Mouse (Mus musculus) spleen, embryonic (tissue): ENCODE measurements around the gene Myh1.

Experiments
- CTCF ChIA-PET: fragments of 350-600 bp; sonication (Branson Sonifier 250); formaldehyde crosslinking; loops from one replicate; lab custom pipeline; 2022; lab: Charles Lee

Myh1 gene

GRCm38 (mm10) chr11:67199752-67200151, at the start of gene Myh1:
Gene Myh1, plus strand, starts transcription at chr11:67200052.
- CTCF ChIA-PET: no interaction called here

GRCm38 (mm10) chr11:67150237-67150636, 49.6 kb upstream of the Myh1 start:
- CTCF ChIA-PET: interaction anchor here (0.6 kb wide), 1 partner anchor 40 kb away, joined by 7 read pairs; no protein-coding TSS in a partner anchor

- CTCF ChIA-PET: no interaction called here
These were observed 48.7 kb upstream of the Myh1 start for GRCm38 (mm10) chr11:67151159-67151558.

GRCm38 (mm10) chr11:67151651-67152630, 47.9 kb upstream of the Myh1 start:
- CTCF ChIA-PET: no interaction called here

GRCm38 (mm10) chr11:67153123-67153522, 46.7 kb upstream of the Myh1 start:
- CTCF ChIA-PET: no interaction called here

- CTCF ChIA-PET: no interaction called here
These were observed 46.0 kb upstream of the Myh1 start for GRCm38 (mm10) chr11:67153843-67154242.

GRCm38 (mm10) chr11:67155650-67156049, 44.2 kb upstream of the Myh1 start:
- CTCF ChIA-PET: no interaction called here

- CTCF ChIA-PET: no interaction called here
These were observed 39.7 kb upstream of the Myh1 start for GRCm38 (mm10) chr11:67160131-67160530.

GRCm38 (mm10) chr11:67163701-67164100, 36.2 kb upstream of the Myh1 start:
- CTCF ChIA-PET: no interaction called here

GRCm38 (mm10) chr11:67164851-67165250, 35.0 kb upstream of the Myh1 start:
- CTCF ChIA-PET: no interaction called here

GRCm38 (mm10) chr11:67169301-67169700, 30.6 kb upstream of the Myh1 start:
- CTCF ChIA-PET: no interaction called here

GRCm38 (mm10) chr11:67170727-67171126, 29.1 kb upstream of the Myh1 start, which contains the start of gene Myh2:
Gene Myh2, plus strand, starts transcription at chr11:67171027.
- CTCF ChIA-PET: no interaction called here

- CTCF ChIA-PET: no interaction called here
These were observed 27.4 kb upstream of the Myh1 start for GRCm38 (mm10) chr11:67172439-67172838.

- CTCF ChIA-PET: no interaction called here
These were observed 23.5 kb upstream of the Myh1 start for GRCm38 (mm10) chr11:67176376-67176775.

- CTCF ChIA-PET: interaction anchor here (0.5 to 0.6 kb wide), 2 partner anchors 40 to 1385 kb away, joined by 7 read pairs; no protein-coding TSS in a partner anchor
These were observed 9.5 kb upstream of the Myh1 start for GRCm38 (mm10) chr11:67190316-67190715.

GRCm38 (mm10) chr11:67190814-67191213, 9.0 kb upstream of the Myh1 start:
- CTCF ChIA-PET: interaction anchor here (0.5 to 0.6 kb wide), 2 partner anchors 41 to 1386 kb away, joined by 7 read pairs; no protein-coding TSS in a partner anchor

- CTCF ChIA-PET: no interaction called here
These were observed 8.4 kb upstream of the Myh1 start for GRCm38 (mm10) chr11:67191496-67191895.

- CTCF ChIA-PET: interaction anchor here (0.6 kb wide), 1 partner anchor 83 kb away, joined by 5 read pairs; no protein-coding TSS in a partner anchor
These were observed 531 bp upstream of the Myh1 start for GRCm38 (mm10) chr11:67199321-67199720.

GRCm38 (mm10) chr11:67204766-67205165, 4.9 kb downstream of the Myh1 start:
- CTCF ChIA-PET: no interaction called here

- CTCF ChIA-PET: no interaction called here
These were observed 22.0 kb downstream of the Myh1 start for GRCm38 (mm10) chr11:67221803-67222202.

GRCm38 (mm10) chr11:67224466-67224865, 24.6 kb downstream of the Myh1 start:
- CTCF ChIA-PET: no interaction called here

- CTCF ChIA-PET: no interaction called here
These were observed 28.9 kb downstream of the Myh1 start for GRCm38 (mm10) chr11:67228731-67229130.

- CTCF ChIA-PET: no interaction called here
These were observed 29.3 kb downstream of the Myh1 start for GRCm38 (mm10) chr11:67229166-67229565.
